Mouse (Mus musculus): ENCODE measurements around the gene Mapk8ip3. TPM values are rescaled to one million over a fixed set of nuclear protein-coding genes. Genes with fewer than 3 reads are reported as not detected.

Gene Mapk8ip3
- total RNA-seq, 2 experiments from 2014 or later = 35.3 to 104 TPM

GRCm38 (mm10) chr17:24903767-24904166 is 33.0 kb downstream of the Mapk8ip3 start:
- ATAC-seq (replicated peaks; ENCODE audit: low FRiP score, low TSS enrichment, poor library complexity, severe bottlenecking) = no peak

GRCm38 (mm10) chr17:24902671-24903474 is 33.9 kb downstream of the Mapk8ip3 start:
- peak; percentile 87 for ATAC-seq (replicated peaks; ENCODE audit: low FRiP score, low TSS enrichment, poor library complexity, severe bottlenecking)

- no peak for ATAC-seq (replicated peaks; ENCODE audit: low FRiP score, low TSS enrichment, poor library complexity, severe bottlenecking)
Measured at GRCm38 (mm10) chr17:24902124-24902523, 34.7 kb downstream of the Mapk8ip3 start.

- no peak for ATAC-seq (replicated peaks; ENCODE audit: low FRiP score, low TSS enrichment, poor library complexity, severe bottlenecking)
Measured at GRCm38 (mm10) chr17:24900014-24900413, 36.8 kb downstream of the Mapk8ip3 start.

- ATAC-seq (replicated peaks; ENCODE audit: low FRiP score, low TSS enrichment, poor library complexity, severe bottlenecking) = no peak
Measured at GRCm38 (mm10) chr17:24899153-24899552, 37.6 kb downstream of the Mapk8ip3 start.

GRCm38 (mm10) chr17:24898041-24898854 is 38.5 kb downstream of the Mapk8ip3 start:
- no peak for ATAC-seq (replicated peaks; ENCODE audit: low FRiP score, low TSS enrichment, poor library complexity, severe bottlenecking)

GRCm38 (mm10) chr17:24897600-24897999 is 39.2 kb downstream of the Mapk8ip3 start:
- no peak for ATAC-seq (replicated peaks; ENCODE audit: low FRiP score, low TSS enrichment, poor library complexity, severe bottlenecking)

- no peak for ATAC-seq (replicated peaks; ENCODE audit: low FRiP score, low TSS enrichment, poor library complexity, severe bottlenecking)
Measured at GRCm38 (mm10) chr17:24896993-24897269, 39.8 kb downstream of the Mapk8ip3 start.

- ATAC-seq (replicated peaks; ENCODE audit: low FRiP score, low TSS enrichment, poor library complexity, severe bottlenecking) = peak; percentile 39; the same call in 1 of the 2 replicates
Measured at GRCm38 (mm10) chr17:24896241-24896992, 40.4 kb downstream of the Mapk8ip3 start, which contains the start of gene Nme3. Nme3 (plus strand) TSS chr17:24896500.

- ATAC-seq (replicated peaks; ENCODE audit: low FRiP score, low TSS enrichment, poor library complexity, severe bottlenecking) = no peak
Measured at GRCm38 (mm10) chr17:24895571-24896240, 41.1 kb downstream of the Mapk8ip3 start.

GRCm38 (mm10) chr17:24894995-24895547 is 41.7 kb downstream of the Mapk8ip3 start, which contains the start of the genes Eme2 and Mrps34:
Eme2 (minus strand) TSS chr17:24895087.
Mrps34 (plus strand) TSS chr17:24895116.
- ATAC-seq (replicated peaks; ENCODE audit: low FRiP score, low TSS enrichment, poor library complexity, severe bottlenecking) = peak; percentile 39

GRCm38 (mm10) chr17:24894061-24894994 is 42.4 kb downstream of the Mapk8ip3 start:
- 0 out of 2 replicates have a peak, but pooled peaks have one; percentile 2 for ATAC-seq (replicated peaks; ENCODE audit: low FRiP score, low TSS enrichment, poor library complexity, severe bottlenecking)

- no peak for ATAC-seq (replicated peaks; ENCODE audit: low FRiP score, low TSS enrichment, poor library complexity, severe bottlenecking)
Measured at GRCm38 (mm10) chr17:24893276-24893675, 43.5 kb downstream of the Mapk8ip3 start.

GRCm38 (mm10) chr17:24892785-24893184 is 44.0 kb downstream of the Mapk8ip3 start:
- no peak for ATAC-seq (replicated peaks; ENCODE audit: low FRiP score, low TSS enrichment, poor library complexity, severe bottlenecking)

- no peak for ATAC-seq (replicated peaks; ENCODE audit: low FRiP score, low TSS enrichment, poor library complexity, severe bottlenecking)
Measured at GRCm38 (mm10) chr17:24891321-24891720, 45.5 kb downstream of the Mapk8ip3 start.

- ATAC-seq (replicated peaks; ENCODE audit: low FRiP score, low TSS enrichment, poor library complexity, severe bottlenecking) = no peak
Measured at GRCm38 (mm10) chr17:24890151-24891092, 46.4 kb downstream of the Mapk8ip3 start.

GRCm38 (mm10) chr17:24888862-24889261 is 47.9 kb downstream of the Mapk8ip3 start:
- ATAC-seq (replicated peaks; ENCODE audit: low FRiP score, low TSS enrichment, poor library complexity, severe bottlenecking) = no peak
